Mouse (Mus musculus): ENCODE data around the gene Rpl3l. TPM values are rescaled to one million over a fixed set of nuclear protein-coding genes. Genes with fewer than 3 reads are reported as not detected.

The Rpl3l gene
- total RNA-seq, 2 experiments from 2014 or later: 186 to 197 TPM

Other genes with a start within 250 kb of the Rpl3l start
- 10 to 100 TPM in 1 of 2 experiments, 1 to 10 TPM in 1; 10.0 to 10.8 TPM for gene Mlst8, start 248.7 kb upstream of the Rpl3l start, total RNA-seq (2021)
- gene Caskin1, start 239.2 kb upstream of the Rpl3l start, total RNA-seq (2021): under 1 TPM; 0.10 to 0.43 TPM
- gene Traf7, start 199.9 kb upstream of the Rpl3l start, total RNA-seq (2021): 10 to 100 TPM; 57.2 to 65.5 TPM
- under 1 TPM; 0.19 to 0.34 TPM for gene Rab26, start 193.6 kb upstream of the Rpl3l start, total RNA-seq (2021)
- 10 to 100 TPM; 58.0 to 63.2 TPM for gene Pkd1, start 178.0 kb upstream of the Rpl3l start, total RNA-seq (2021)
- 10 to 100 TPM; 76.7 to 88.2 TPM for gene Tsc2, start 95.2 kb upstream of the Rpl3l start, total RNA-seq (2021)
- 1 to 10 TPM; 2.1 to 4.1 TPM for gene Nthl1, start 95.1 kb upstream of the Rpl3l start, total RNA-seq (2021)
- gene Slc9a3r2, start 77.5 kb upstream of the Rpl3l start, total RNA-seq (2021): 100 to 1,000 TPM; 134 TPM
- gene Npw, start 69.4 kb upstream of the Rpl3l start, total RNA-seq (2021): not detected
- gene Zfp598, start 58.1 kb upstream of the Rpl3l start, total RNA-seq (2021): 10 to 100 TPM; 20.2 to 21.6 TPM
- gene Syngr3, start 37.9 kb upstream of the Rpl3l start, total RNA-seq (2021): under 1 TPM in 1 of 2 experiments, not detected in 1; 0.12 TPM
- 10 to 100 TPM; 15.9 to 16.2 TPM for gene Gfer, start 31.7 kb upstream of the Rpl3l start, total RNA-seq (2021)
- gene Noxo1, start 31.6 kb upstream of the Rpl3l start, total RNA-seq (2021): 1 to 10 TPM in 1 of 2 experiments, under 1 TPM in 1; 0.96 to 1.0 TPM
- gene Tbl3, start 20.2 kb upstream of the Rpl3l start, total RNA-seq (2021): 10 to 100 TPM; 16.8 to 19.5 TPM
- gene Rnf151, start 9.8 kb upstream of the Rpl3l start, total RNA-seq (2021): not detected
- 100 to 1,000 TPM; 673 to 751 TPM for gene Rps2, start 9.7 kb upstream of the Rpl3l start, total RNA-seq (2021)
- 100 to 1,000 TPM; 939 to 954 TPM for gene Ndufb10, start 3.3 kb upstream of the Rpl3l start, total RNA-seq (2021)
- 100 to 1,000 TPM; 214 TPM for gene Msrb1, start 8.8 kb downstream of the Rpl3l start, total RNA-seq (2021)
- gene Hs3st6, start 25.2 kb downstream of the Rpl3l start, total RNA-seq (2021): under 1 TPM in 1 of 2 experiments, not detected in 1; 0.29 TPM
- not detected for gene Meiob, start 76.5 kb downstream of the Rpl3l start, total RNA-seq (2021)
- gene Hagh, start 112.3 kb downstream of the Rpl3l start, total RNA-seq (2021): 100 to 1,000 TPM; 109 to 122 TPM
- 10 to 100 TPM; 70.8 to 78.1 TPM for gene Fahd1, start 122.5 kb downstream of the Rpl3l start, total RNA-seq (2021)
- 1 to 10 TPM; 8.3 to 8.4 TPM for gene Igfals, start 138.2 kb downstream of the Rpl3l start, total RNA-seq (2021)
- gene Nubp2, start 158.5 kb downstream of the Rpl3l start, total RNA-seq (2021): 10 to 100 TPM; 19.9 to 21.8 TPM
- 10 to 100 TPM; 32.4 to 39.3 TPM for gene Spsb3, start 158.8 kb downstream of the Rpl3l start, total RNA-seq (2021)
- gene Eme2, start 167.3 kb downstream of the Rpl3l start, total RNA-seq (2021): 10 to 100 TPM; 17.5 to 17.9 TPM
- 100 to 1,000 TPM; 108 to 115 TPM for gene Mrps34, start 167.3 kb downstream of the Rpl3l start, total RNA-seq (2021)
- gene Nme3, start 168.7 kb downstream of the Rpl3l start, total RNA-seq (2021): 10 to 100 TPM; 41.5 to 43.7 TPM
- gene Mapk8ip3, start 209.2 kb downstream of the Rpl3l start, total RNA-seq (2021): 10 to 100 TPM; 66.2 to 70.4 TPM
- 10 to 100 TPM in 1 of 2 experiments, 1 to 10 TPM in 1; 7.5 to 11.1 TPM for gene Jpt2, start 232.9 kb downstream of the Rpl3l start, total RNA-seq (2021)